Mouse (Mus musculus) liver, postnatal 0 days (tissue): Measurements from ENCODE around the gene Hoxa5.

Experiments
- CTCF ChIP-seq: sonication (generic); IDR thresholded peaks from 2 replicates; pipeline ENCODE4 v1.5.1; 2016; ENCODE audit warnings: antibody characterized with exemption, low read depth
- EP300 ChIP-seq: IDR thresholded peaks from 2 replicates; pipeline ENCODE4 v1.6.1; 2016; ENCODE audit warnings: antibody characterized with exemption, low read depth, mild to moderate bottlenecking

- TF ChIP-seq CTCF (no peak), EP300 (no peak)
Measured at GRCm38 (mm10) chr6:52213119-52213986, 9.0 kb upstream of the Hoxa5 start, which contains the start of the genes Hoxa3 and Gm28308.
